Mouse (Mus musculus) thymus, adult 2 months (tissue): ENCODE results near the gene Sik3.

Experiments used
- CTCF ChIP-seq: fragments of 200-500 bp; IDR thresholded peaks from 2 replicates; pipeline ENCODE4 v1.5.1; 2012; ENCODE audit warnings: mild to moderate bottlenecking, control low read depth, low read length, moderate library complexity, borderline replicate concordance; ENCODE audit not compliant: control insufficient read depth, poor library complexity, insufficient read depth; ENCODE audit errors: extremely low read depth
- POLR2A ChIP-seq: fragments of 200-500 bp; IDR thresholded peaks from 2 replicates; pipeline ENCODE4 v1.6.1; 2012; ENCODE audit warnings: mild to moderate bottlenecking, low read length, control low read depth, moderate library complexity; ENCODE audit not compliant: control insufficient read depth, poor library complexity, insufficient read depth; ENCODE audit errors: extremely low read depth

DNA sequence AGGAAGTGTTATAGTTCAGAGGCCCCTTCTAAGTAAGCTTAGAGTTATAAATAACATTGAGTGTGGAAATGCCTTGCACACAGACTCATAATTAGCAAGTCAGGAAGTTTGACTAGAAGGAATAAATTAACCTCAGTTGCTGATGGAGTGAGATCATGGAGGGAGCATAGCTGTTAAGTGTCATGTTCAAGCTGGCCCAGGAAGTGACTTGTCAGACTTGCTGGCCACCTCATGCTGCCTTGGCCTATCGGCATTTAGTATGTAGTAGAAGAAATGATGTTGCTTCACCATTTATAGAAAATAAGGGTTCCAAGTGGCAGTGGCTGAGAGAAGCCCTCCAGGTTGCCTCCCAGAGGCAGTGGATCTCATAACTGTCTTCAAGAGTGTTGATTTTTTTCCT, 20.4 kb downstream of the Sik3 start:
- TF ChIP-seq CTCF (no peak), POLR2A (no peak)
